Mouse (Mus musculus): ENCODE data around the gene Slc38a1.

- TF ChIP-seq TAL1 (IDR thresholded peaks at IDR 0.05; ENCODE audit: low read length) (no peak), GATA1 (IDR thresholded peaks at IDR 0.05; ENCODE audit: low read length) (no peak)
Measured at GRCm38 (mm10) chr15:96653011-96653410, 10.3 kb upstream of the Slc38a1 start.
